Mouse (Mus musculus) small intestine, adult 2 months (tissue): Measurements from ENCODE around the gene Tmem98.

Experiments used
- CTCF ChIP-seq: fragments of 200-500 bp; IDR thresholded peaks from 2 replicates; pipeline ENCODE4 v1.5.1; 2012; ENCODE audit warnings: low read depth, mild to moderate bottlenecking, control low read depth, inconsistent platforms, low read length, moderate library complexity, mixed read lengths; ENCODE audit not compliant: insufficient replicate concordance, insufficient read length; ENCODE audit errors: extremely low read depth
- POLR2A ChIP-seq: fragments of 200-500 bp; IDR thresholded peaks from 2 replicates; pipeline ENCODE4 v1.6.1; 2012; ENCODE audit warnings: low read depth, mild to moderate bottlenecking, control low read depth, inconsistent platforms, low read length, moderate library complexity

DNA sequence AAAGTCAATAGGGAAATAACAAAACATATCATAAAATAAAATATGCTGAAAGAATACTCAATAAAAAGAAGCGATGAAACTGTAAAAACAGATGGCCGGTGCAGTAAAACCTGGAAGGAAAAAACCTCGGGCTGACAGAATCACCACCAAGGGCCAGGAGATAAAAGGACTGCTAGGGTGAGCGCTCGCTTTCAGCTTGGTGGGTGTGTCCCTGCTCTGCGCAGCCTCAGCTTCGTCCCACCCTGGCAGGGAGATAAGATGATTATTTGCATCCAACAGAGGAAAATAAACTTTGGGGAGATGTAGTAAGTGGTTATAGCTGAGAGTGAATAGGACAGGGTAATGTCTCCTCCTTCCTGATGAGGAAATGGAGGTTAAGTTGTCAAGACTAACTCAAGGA, 44.9 kb downstream of the Tmem98 start:
- TF ChIP-seq CTCF: no peak
- TF ChIP-seq POLR2A: no peak
